Mouse (Mus musculus) myocyte (in vitro differentiated cells): ENCODE results near the gene Pfdn6. TPM values are rescaled to one million over a fixed set of nuclear protein-coding genes. Genes with fewer than 3 reads are reported as not detected.
A peak's percentile ranks its signal among the peaks of the same experiment; 100 is the strongest.

Experiments used
- H3K27me3 ChIP-seq: one replicate; pipeline ENCODE4 v1.6.1; 2011; ENCODE audit not compliant: control insufficient read depth, insufficient read depth, insufficient read length
- H3K36me3 ChIP-seq: one replicate; pipeline ENCODE4 v1.6.1; 2011; ENCODE audit not compliant: control insufficient read depth, insufficient read depth
- H3K4me2 ChIP-seq: one replicate; pipeline ENCODE4 v1.6.1; 2011; ENCODE audit warnings: low read depth, control low read depth
- H3K4me3 ChIP-seq: one replicate; pipeline ENCODE4 v1.5.1; 2011; ENCODE audit warnings: mild to moderate bottlenecking, control low read depth, moderate library complexity
- H3K79me2 ChIP-seq: one replicate; pipeline ENCODE4 v1.6.1; 2011; ENCODE audit not compliant: control insufficient read depth, insufficient read depth
- H3ac ChIP-seq: one replicate; pipeline ENCODE4 v1.6.1; 2011; ENCODE audit not compliant: control insufficient read depth, insufficient read length
- CEBPB ChIP-seq: IDR thresholded peaks from 2 replicates; pipeline ENCODE4 v1.6.1; 2011; ENCODE audit warnings: mild to moderate bottlenecking, moderate library complexity; ENCODE audit not compliant: poor library complexity, insufficient read depth, severe bottlenecking
- E2F4 ChIP-seq: IDR thresholded peaks from one replicate; pipeline ENCODE4 v1.6.1; 2011; ENCODE audit warnings: mild to moderate bottlenecking, control low read depth, moderate library complexity; ENCODE audit not compliant: insufficient read depth
- MAX ChIP-seq: IDR thresholded peaks from one replicate; pipeline ENCODE4 v1.6.1; 2011; ENCODE audit warnings: low read depth, mild to moderate bottlenecking, control low read depth
- MYOD1 ChIP-seq, 3 experiments: IDR thresholded peaks; one replicate each; pipeline ENCODE4 v1.6.1; 2011; ENCODE audit warnings: control low read depth in 2 of 3, low read depth in 2 of 3, mild to moderate bottlenecking in 2 of 3, moderate library complexity in 1 of 3; ENCODE audit not compliant: insufficient read length in 2 of 3, control insufficient read depth in 1 of 3
- MYOG ChIP-seq, 3 experiments: IDR thresholded peaks; one replicate each; pipeline ENCODE4 v1.6.1; 2011; ENCODE audit warnings: control low read depth in 2 of 3, low read depth in 2 of 3, mild to moderate bottlenecking in 2 of 3; ENCODE audit not compliant: insufficient read length in 2 of 3, control insufficient read depth in 1 of 3, insufficient read depth in 1 of 3
- POLR2A ChIP-seq: IDR thresholded peaks from one replicate; pipeline ENCODE4 v1.6.1; 2011; ENCODE audit warnings: low read depth, mild to moderate bottlenecking, control low read depth, moderate library complexity; ENCODE audit not compliant: insufficient read length
- POLR2AphosphoS2 ChIP-seq: IDR thresholded peaks from one replicate; pipeline ENCODE4 v1.6.1; 2011; ENCODE audit warnings: low read depth, control low read depth; ENCODE audit not compliant: insufficient read length
- REST ChIP-seq: IDR thresholded peaks from one replicate; pipeline ENCODE4 v1.6.1; 2011; ENCODE audit warnings: mild to moderate bottlenecking, control low read depth, moderate library complexity; ENCODE audit not compliant: insufficient read depth, insufficient read length
- SRF ChIP-seq: IDR thresholded peaks from one replicate; pipeline ENCODE4 v1.6.1; 2011; ENCODE audit warnings: low read depth; ENCODE audit not compliant: control insufficient read depth, insufficient read length
- TCF12 ChIP-seq: IDR thresholded peaks from one replicate; pipeline ENCODE4 v1.6.1; 2011; ENCODE audit warnings: mild to moderate bottlenecking, control low read depth; ENCODE audit not compliant: poor library complexity, insufficient read depth, severe bottlenecking
- TCF3 ChIP-seq: IDR thresholded peaks from one replicate; pipeline ENCODE4 v1.6.1; 2011; ENCODE audit warnings: low read depth, control low read depth; ENCODE audit not compliant: insufficient read length
- USF1 ChIP-seq: IDR thresholded peaks from one replicate; pipeline ENCODE4 v1.6.1; 2011; ENCODE audit warnings: low read depth, mild to moderate bottlenecking, control low read depth, moderate library complexity
- polyA plus RNA-seq: library from polyadenylated mRNA; unstranded; fragments of >200 nt; fragmentation: generic; extraction: Trizol; gene quantifications from one replicate; pipeline ENCODE4 v1.2.1, GENCODE M21; 2012; ENCODE audit warnings: missing spikeins

The Pfdn6 gene
- polyA plus RNA-seq, 1 experiment = 110 TPM

GRCm38 (mm10) chr17:33947430-33948089 lies 7.4 kb upstream of the Pfdn6 start:
- Histone ChIP-seq H3K4me3 (no peak overlapping the region), H3K79me2 (no peaks in the 10 kb centered on the region), H3K36me3 (no peaks in the 10 kb centered on the region), H3K4me2 (no peak overlapping the region), H3ac (no peak overlapping the region), H3K27me3 (no peaks in the 10 kb centered on the region)
- TF ChIP-seq TCF12 = no peak
- TF ChIP-seq MYOD1 (IDR thresholded peaks at IDR 0.05; ENCODE audit: control insufficient read depth in 1 of 3, insufficient read length in 2 of 3, low read depth in 2 of 3) = no peak
- no peak for TF ChIP-seq POLR2A
- TF ChIP-seq TCF3 = no peak
- TF ChIP-seq SRF = no peak
- no peak for TF ChIP-seq MYOG (IDR thresholded peaks at IDR 0.05; ENCODE audit: control insufficient read depth in 1 of 3, insufficient read depth in 1 of 3, insufficient read length in 2 of 3, low read depth in 2 of 3)
- TF ChIP-seq USF1 = no peak
- no peak for TF ChIP-seq REST
- no peak for TF ChIP-seq MAX
- no peak for TF ChIP-seq E2F4

DNA sequence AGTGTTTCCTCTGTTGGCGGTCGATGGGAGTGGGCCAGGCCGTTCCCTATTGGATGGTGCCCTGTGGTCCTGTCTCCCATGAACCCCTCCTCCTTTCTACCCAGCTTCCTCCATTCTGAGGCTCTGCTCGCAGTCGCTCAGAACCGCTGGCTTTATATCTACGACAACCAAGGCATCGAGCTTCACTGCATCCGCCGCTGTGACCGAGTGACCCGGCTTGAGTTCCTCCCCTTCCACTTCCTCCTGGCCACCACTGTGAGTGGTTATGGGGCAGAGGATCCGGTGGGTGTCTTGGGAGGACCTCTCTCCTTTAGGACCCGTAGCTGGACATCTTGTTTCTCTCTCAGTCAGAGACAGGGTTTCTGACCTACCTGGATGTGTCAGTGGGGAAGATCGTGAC lies 3.3 kb upstream of the Pfdn6 start:
- no peak for TF ChIP-seq MAX
- TF ChIP-seq CEBPB = no peak
- TF ChIP-seq REST = no peak
- no peak for TF ChIP-seq MYOD1 (IDR thresholded peaks at IDR 0.05; ENCODE audit: control insufficient read depth in 1 of 3, insufficient read length in 2 of 3, low read depth in 2 of 3)
- TF ChIP-seq TCF3 = no peak
- TF ChIP-seq E2F4 = no peak
- no peak for TF ChIP-seq MYOG (IDR thresholded peaks at IDR 0.05; ENCODE audit: control insufficient read depth in 1 of 3, insufficient read depth in 1 of 3, insufficient read length in 2 of 3, low read depth in 2 of 3)
- no peak for TF ChIP-seq POLR2AphosphoS2
- no peak for TF ChIP-seq SRF
- no peak for TF ChIP-seq POLR2A
- no peak for TF ChIP-seq USF1
- TF ChIP-seq TCF12 = no peak

GRCm38 (mm10) chr17:33941381-33941780 lies 1.2 kb upstream of the Pfdn6 start:
- no peaks in the 10 kb centered on the region for H3K27me3 ChIP-seq
- H3K36me3 ChIP-seq = no peaks in the 10 kb centered on the region
- H3K4me2 ChIP-seq = peak overlapping the region; percentile 87
- peak overlapping the region; percentile 81 for H3K4me3 ChIP-seq
- H3K79me2 ChIP-seq = peaks cover 23% of the 10 kb centered on the region
- H3ac ChIP-seq = peak overlapping the region; percentile 24
- no peak for TF ChIP-seq CEBPB
- no peak for TF ChIP-seq REST
- no peak for TF ChIP-seq SRF
- TF ChIP-seq MYOD1 (IDR thresholded peaks at IDR 0.05; ENCODE audit: control insufficient read depth in 1 of 3, insufficient read length in 2 of 3, low read depth in 2 of 3) = no peak
- no peak for TF ChIP-seq POLR2AphosphoS2
- TF ChIP-seq MYOG (IDR thresholded peaks at IDR 0.05; ENCODE audit: control insufficient read depth in 1 of 3, insufficient read depth in 1 of 3, insufficient read length in 2 of 3, low read depth in 2 of 3) = no peak
- TF ChIP-seq TCF3 = no peak
- TF ChIP-seq POLR2A = no peak
- no peak for TF ChIP-seq E2F4
- no peak for TF ChIP-seq MAX
- TF ChIP-seq TCF12 = no peak
- TF ChIP-seq USF1 = no peak

More for the DNA sequence above, 3.3 kb upstream of the Pfdn6 start:
- no peak overlapping the region for H3ac ChIP-seq
- H3K4me3 ChIP-seq = no peak overlapping the region
- H3K36me3 ChIP-seq = no peaks in the 10 kb centered on the region
- H3K27me3 ChIP-seq = no peaks in the 10 kb centered on the region
- peaks cover 23% of the 10 kb centered on the region for H3K79me2 ChIP-seq
- H3K4me2 ChIP-seq = no peak overlapping the region

DNA sequence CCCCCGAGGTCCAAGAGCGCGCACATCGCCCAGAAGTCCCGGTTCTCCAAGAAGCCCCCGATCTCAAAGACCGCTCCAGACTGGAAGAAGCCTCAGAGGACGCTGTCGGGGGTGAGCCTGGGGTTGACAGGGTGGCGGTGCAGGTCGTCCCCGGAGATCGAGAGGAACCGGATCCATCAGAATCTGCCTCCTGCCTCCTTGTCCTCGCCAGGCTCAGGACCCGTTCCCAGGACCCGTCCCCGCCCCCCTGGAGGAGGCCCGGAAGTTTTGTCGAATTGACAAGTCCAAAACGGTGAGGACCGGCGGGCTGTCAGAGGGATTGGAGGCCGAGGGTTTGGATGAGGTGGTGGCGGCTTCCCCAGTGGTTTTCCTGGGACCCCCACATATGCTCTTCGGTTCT lies 838 bp upstream of the Pfdn6 start:
- Histone ChIP-seq H3ac (peak overlapping the region; percentile 24), H3K36me3 (no peaks in the 10 kb centered on the region), H3K27me3 (no peaks in the 10 kb centered on the region), H3K79me2 (peaks cover 23% of the 10 kb centered on the region), H3K4me2 (peak overlapping the region; percentile 87), H3K4me3 (peak overlapping the region; percentile 81)
- no peak for TF ChIP-seq REST
- TF ChIP-seq MYOG (IDR thresholded peaks at IDR 0.05; ENCODE audit: control insufficient read depth in 1 of 3, insufficient read depth in 1 of 3, insufficient read length in 2 of 3, low read depth in 2 of 3) = no peak
- no peak for TF ChIP-seq CEBPB
- TF ChIP-seq MAX = no peak
- no peak for TF ChIP-seq USF1
- no peak for TF ChIP-seq TCF12
- no peak for TF ChIP-seq POLR2A
- TF ChIP-seq TCF3 = no peak
- no peak for TF ChIP-seq POLR2AphosphoS2
- no peak for TF ChIP-seq MYOD1 (IDR thresholded peaks at IDR 0.05; ENCODE audit: control insufficient read depth in 1 of 3, insufficient read length in 2 of 3, low read depth in 2 of 3)
- no peak for TF ChIP-seq SRF
- TF ChIP-seq E2F4 = no peak
